Mouse (Mus musculus) small intestine, adult 2 months (tissue): ENCODE measurements around the gene Lrch1. TPM values are rescaled to one million over a fixed set of nuclear protein-coding genes. Genes with fewer than 3 reads are reported as not detected.

Source experiments
- H3K27ac ChIP-seq: fragments of 200-500 bp; 2 replicates; pipeline ENCODE4 v1.5.1; 2012; ENCODE audit warnings: low read depth, low read length, control low read depth, inconsistent platforms; ENCODE audit not compliant: insufficient read depth
- H3K27me3 ChIP-seq: fragments of 200-500 bp; 2 replicates; pipeline ENCODE4 v1.6.1; 2012; ENCODE audit warnings: mild to moderate bottlenecking, moderate library complexity, low read length, inconsistent platforms; ENCODE audit not compliant: control insufficient read depth, insufficient read depth
- H3K36me3 ChIP-seq: fragments of 200-500 bp; 2 replicates; pipeline ENCODE4 v1.6.1; 2012; ENCODE audit warnings: mild to moderate bottlenecking, low read length, control low read depth, inconsistent platforms; ENCODE audit not compliant: control insufficient read depth, insufficient read depth
- H3K4me1 ChIP-seq: fragments of 200-500 bp; 2 replicates; pipeline ENCODE4 v1.6.1; 2012; ENCODE audit warnings: low read length, inconsistent platforms, mixed read lengths; ENCODE audit not compliant: control insufficient read depth, insufficient read depth, insufficient read length
- H3K4me3 ChIP-seq: fragments of 200-500 bp; 2 replicates; pipeline ENCODE4 v1.5.1; 2012; ENCODE audit warnings: low read depth, mild to moderate bottlenecking, control low read depth, inconsistent platforms, low read length, moderate library complexity
- CTCF ChIP-seq: fragments of 200-500 bp; IDR thresholded peaks from 2 replicates; pipeline ENCODE4 v1.5.1; 2012; ENCODE audit warnings: low read depth, mild to moderate bottlenecking, control low read depth, inconsistent platforms, low read length, moderate library complexity, mixed read lengths; ENCODE audit not compliant: insufficient replicate concordance, insufficient read length; ENCODE audit errors: extremely low read depth
- POLR2A ChIP-seq: fragments of 200-500 bp; IDR thresholded peaks from 2 replicates; pipeline ENCODE4 v1.6.1; 2012; ENCODE audit warnings: low read depth, mild to moderate bottlenecking, control low read depth, inconsistent platforms, low read length, moderate library complexity
- WGBS: fragments of 180-500 bp; shearing (Covaris S2); methylation state at CpG from one replicate; pipeline ENCODE4 v1.1.7; 2018; 5-methylcytosine and 5-hydroxymethylcytosine counted together
- polyA plus RNA-seq: library from polyadenylated mRNA; depleted of rRNA; stranded (reverse); fragments of >200 nt; gene quantifications from 2 replicates; pipeline ENCODE4 v1.2.3, GENCODE M21; 2012

Lrch1 gene
- polyA plus RNA-seq, 1 experiment: 6.1 TPM

DNA sequence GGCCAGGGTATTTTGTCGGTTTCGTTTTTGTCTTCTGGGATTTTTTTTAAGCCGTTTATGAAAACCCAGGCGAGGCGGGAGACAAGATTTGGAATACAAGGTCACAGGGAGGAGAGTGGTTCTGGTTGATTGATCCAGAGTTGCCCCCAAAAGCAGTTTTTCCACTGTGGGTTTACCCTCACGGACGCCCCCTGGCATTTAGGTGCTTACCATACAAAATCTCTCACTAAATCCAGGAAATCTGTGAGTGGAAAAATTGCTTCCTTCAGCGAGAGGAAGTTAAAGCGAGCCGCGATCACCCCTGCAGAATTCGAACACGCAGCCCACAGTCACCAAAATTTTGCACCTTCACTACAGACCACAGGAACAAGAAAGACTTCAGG, 329 bp upstream of the Lrch1 start:
- Histone ChIP-seq H3K4me1 (peaks cover 9% of the 10 kb centered on the region), H3K36me3 (no peaks in the 10 kb centered on the region), H3K27me3 (no peaks in the 10 kb centered on the region), H3K27ac (0 out of 2 replicates have a peak overlapping the region, but pooled peaks have one; percentile 22), H3K4me3 (peak overlapping the region; percentile 96)
- WGBS: 19% methylated on average over 13 of the region's 13 CpGs
- TF ChIP-seq POLR2A (no peak), CTCF (no peak)

- Histone ChIP-seq H3K27ac (peak overlapping the region; percentile 84), H3K27me3 (no peaks in the 10 kb centered on the region), H3K4me3 (peak overlapping the region; percentile 96), H3K4me1 (peaks cover 13% of the 10 kb centered on the region), H3K36me3 (no peaks in the 10 kb centered on the region)
- TF ChIP-seq POLR2A (no peak), CTCF (peak; percentile 20; the same call in 1 of the 2 replicates)
- under 1% methylated on average over 56 of the region's 56 CpGs for WGBS
Observed at GRCm38 (mm10) chr14:74946751-74947375, 813 bp downstream of the Lrch1 start.

DNA sequence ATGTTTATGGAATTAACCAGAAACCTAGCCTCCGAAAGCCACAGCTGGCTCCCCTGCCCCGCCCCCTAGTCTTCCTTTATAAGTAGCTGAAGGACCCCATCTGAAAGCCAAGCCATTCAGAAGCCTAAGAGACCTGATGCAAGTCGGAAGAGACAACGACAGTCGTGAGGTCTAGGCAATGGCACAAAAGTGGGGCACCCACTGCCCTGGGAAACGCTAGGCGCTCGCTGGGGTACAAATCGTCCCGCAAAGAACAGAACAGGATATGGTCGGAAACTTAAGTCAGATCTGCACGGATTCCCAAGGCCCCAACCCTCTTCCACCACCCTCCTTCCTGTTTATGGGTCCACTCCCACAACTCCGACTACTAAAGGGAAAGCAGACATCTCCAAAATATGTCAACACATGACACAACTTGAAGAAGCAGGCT, 1.3 kb downstream of the Lrch1 start:
- Histone ChIP-seq H3K27ac (peak overlapping the region; percentile 84), H3K4me3 (peak overlapping the region; percentile 96), H3K27me3 (no peaks in the 10 kb centered on the region), H3K36me3 (no peaks in the 10 kb centered on the region), H3K4me1 (peaks cover 13% of the 10 kb centered on the region)
- 2% methylated on average over 13 of the region's 13 CpGs for WGBS
- TF ChIP-seq CTCF (no peak), POLR2A (no peak)

- Histone ChIP-seq H3K4me3 (no peak overlapping the region), H3K27me3 (no peaks in the 10 kb centered on the region), H3K36me3 (no peaks in the 10 kb centered on the region), H3K27ac (peak overlapping the region; percentile 84), H3K4me1 (peaks cover 17% of the 10 kb centered on the region)
- no peak for TF ChIP-seq CTCF
- TF ChIP-seq POLR2A: no peak
- 51% methylated on average over 11 of the region's 11 CpGs for WGBS
Observed at GRCm38 (mm10) chr14:74945266-74946215, 2.1 kb downstream of the Lrch1 start.

GRCm38 (mm10) chr14:74944128-74944755, 3.4 kb downstream of the Lrch1 start:
- Histone ChIP-seq H3K4me3 (no peak overlapping the region), H3K36me3 (no peaks in the 10 kb centered on the region), H3K4me1 (peaks cover 20% of the 10 kb centered on the region), H3K27ac (0 out of 2 replicates have a peak overlapping the region, but pooled peaks have one; percentile 19), H3K27me3 (no peaks in the 10 kb centered on the region)
- 80% methylated on average over 7 of the region's 7 CpGs for WGBS
- no peak for TF ChIP-seq CTCF
- no peak for TF ChIP-seq POLR2A

GRCm38 (mm10) chr14:74943581-74944117, 4.0 kb downstream of the Lrch1 start:
- Histone ChIP-seq H3K4me1 (peaks cover 20% of the 10 kb centered on the region), H3K27ac (no peak overlapping the region), H3K36me3 (no peaks in the 10 kb centered on the region), H3K4me3 (no peak overlapping the region), H3K27me3 (no peaks in the 10 kb centered on the region)
- TF ChIP-seq CTCF (no peak), POLR2A (no peak)
- WGBS: 75% methylated on average over 6 of the region's 6 CpGs

- Histone ChIP-seq H3K27me3 (no peaks in the 10 kb centered on the region), H3K4me3 (no peak overlapping the region), H3K4me1 (peaks cover 17% of the 10 kb centered on the region), H3K36me3 (no peaks in the 10 kb centered on the region), H3K27ac (no peak overlapping the region)
- WGBS: 67% methylated on average over 8 of the region's 8 CpGs
- TF ChIP-seq POLR2A (no peak), CTCF (no peak)
Observed at GRCm38 (mm10) chr14:74943024-74943423, 4.7 kb downstream of the Lrch1 start.
